Mouse (Mus musculus) heart, postnatal 25 days (tissue): ENCODE results near the gene Hoxa6. TPM values are rescaled to one million over a fixed set of nuclear protein-coding genes. Genes with fewer than 3 reads are reported as not detected.

Experiments
- DNase-seq: peaks from one replicate; pipeline ENCODE4 v3.0.0; 2022; ENCODE audit warnings: low spot score
- intact Hi-C: fragments of 180-260 bp; cut with DNase I; formaldehyde crosslinking; loops from one replicate; pipeline ENCODE4 v1.15.1; 2025
- total RNA-seq, 2 experiments: library from RNA; stranded (reverse); gene quantifications; 2 replicates each; pipeline ENCODE4 v1.2.3; 2021

Hoxa6 gene
- total RNA-seq = not detected

DNA sequence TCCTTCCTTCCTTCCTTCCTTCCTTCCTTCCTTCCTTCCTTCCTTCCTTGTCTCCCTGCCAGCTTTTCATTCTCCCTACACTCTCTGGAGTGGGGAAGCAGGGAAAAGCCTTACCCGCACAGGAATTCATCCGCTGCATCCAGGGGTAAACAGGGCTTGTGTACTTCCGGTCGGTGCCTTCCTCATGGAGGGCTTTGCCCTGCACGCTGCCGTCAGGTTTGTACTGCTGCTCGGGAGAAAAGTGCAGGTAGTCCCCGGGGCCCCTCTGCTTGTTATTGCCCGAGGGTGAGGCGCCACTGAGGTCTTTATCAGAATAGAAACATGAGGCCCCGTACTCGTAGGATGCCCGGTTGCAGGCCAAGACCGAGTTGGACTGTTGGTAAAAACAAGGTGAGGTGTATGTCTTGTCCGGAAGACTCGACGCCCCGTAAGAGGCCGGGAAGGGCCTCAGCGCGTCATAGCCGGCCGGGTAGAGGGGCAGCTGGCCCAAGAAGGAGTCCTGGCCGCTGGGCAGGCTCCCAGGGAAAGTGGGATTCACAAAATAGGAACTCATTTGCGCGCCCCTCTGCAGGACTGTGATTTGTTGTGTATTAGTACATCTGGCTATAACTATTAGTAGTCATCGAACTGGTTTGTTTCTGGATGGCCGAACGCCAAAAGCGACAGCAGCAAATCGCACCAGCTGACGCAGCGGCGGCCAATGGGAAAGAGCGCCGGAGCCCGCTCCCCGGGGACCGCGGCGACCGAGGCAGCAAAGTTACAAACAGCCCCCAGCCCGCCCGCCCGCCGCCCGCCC, at the start of gene Hoxa6:
Hoxa6 (minus strand) TSS at position 651 of the 796 bp plus-strand sequence.
- intact Hi-C loops = no loop called here
- DNase-seq = no peak

DNA sequence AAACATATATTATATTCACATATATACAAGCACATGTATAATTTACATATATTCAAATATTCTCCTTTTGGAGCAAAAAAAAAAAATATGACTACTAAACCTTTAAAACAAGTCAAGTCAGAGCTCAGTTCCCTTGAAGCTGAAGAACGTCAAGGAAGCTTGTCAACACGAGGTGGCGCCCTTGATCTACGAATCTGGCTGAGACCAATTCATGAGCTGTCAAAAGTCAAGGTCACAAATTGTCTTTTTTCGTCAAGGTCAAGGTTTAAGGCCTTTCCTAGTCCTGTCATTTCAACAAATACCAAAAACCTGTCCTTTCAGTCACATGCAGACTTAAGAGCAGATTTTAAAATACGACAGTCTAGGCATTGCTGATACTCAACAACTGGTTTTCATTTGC, 48.4 kb upstream of the Hoxa6 start:
- intact Hi-C loops = loop anchor here (1.0 to 5.0 kb wide), 6 partner anchors 320 to 885 kb away; no protein-coding TSS in a partner anchor
- peak; percentile 48 for DNase-seq

DNA sequence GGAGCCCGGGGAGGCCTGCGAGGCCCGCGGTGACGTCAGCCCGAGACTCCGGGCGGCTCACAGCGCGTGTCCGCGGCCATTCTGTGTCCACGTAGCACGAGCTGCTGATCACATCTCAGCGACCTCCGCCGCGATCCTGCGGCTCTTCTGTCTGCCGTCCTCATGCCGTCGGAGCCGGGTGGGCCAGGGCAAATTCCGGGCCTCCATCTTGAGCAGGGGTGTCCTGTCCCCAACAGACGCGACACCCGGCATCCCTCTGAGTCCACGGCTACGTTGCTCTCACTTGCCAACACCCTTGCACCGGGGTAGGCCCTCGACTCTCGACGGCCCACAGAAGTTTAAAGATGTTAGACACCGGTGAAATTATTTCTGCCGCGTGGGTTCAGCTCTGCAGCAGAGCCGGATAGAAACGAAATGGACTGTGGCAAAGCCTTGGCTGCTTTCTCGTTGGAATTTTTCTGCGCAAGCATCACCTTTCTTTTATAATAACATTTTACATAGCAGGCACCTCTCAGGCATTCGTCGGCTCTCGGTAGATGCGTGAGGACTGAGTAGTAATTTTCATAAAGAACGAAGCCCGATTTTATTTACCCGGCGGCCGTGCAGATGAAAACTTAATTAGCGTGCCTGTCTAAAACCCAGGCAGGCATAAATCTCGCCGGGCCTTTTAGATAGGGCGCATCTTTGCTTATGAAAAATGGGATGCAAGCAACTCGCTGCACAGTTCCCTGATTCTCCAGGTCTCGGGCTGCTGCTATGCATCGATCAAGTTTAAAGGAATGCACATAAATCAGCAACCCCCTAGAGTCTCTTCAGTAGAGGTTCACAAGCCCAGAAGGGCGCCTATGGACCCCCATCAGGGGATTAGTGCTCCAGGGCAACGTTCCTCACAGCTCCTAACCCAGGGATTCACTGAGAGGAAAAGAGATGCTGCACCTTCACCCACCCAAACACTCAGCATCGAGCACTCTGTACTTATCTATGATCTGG, 45.3 kb upstream of the Hoxa6 start:
- no peak for DNase-seq
- intact Hi-C loops = no loop called here

DNA sequence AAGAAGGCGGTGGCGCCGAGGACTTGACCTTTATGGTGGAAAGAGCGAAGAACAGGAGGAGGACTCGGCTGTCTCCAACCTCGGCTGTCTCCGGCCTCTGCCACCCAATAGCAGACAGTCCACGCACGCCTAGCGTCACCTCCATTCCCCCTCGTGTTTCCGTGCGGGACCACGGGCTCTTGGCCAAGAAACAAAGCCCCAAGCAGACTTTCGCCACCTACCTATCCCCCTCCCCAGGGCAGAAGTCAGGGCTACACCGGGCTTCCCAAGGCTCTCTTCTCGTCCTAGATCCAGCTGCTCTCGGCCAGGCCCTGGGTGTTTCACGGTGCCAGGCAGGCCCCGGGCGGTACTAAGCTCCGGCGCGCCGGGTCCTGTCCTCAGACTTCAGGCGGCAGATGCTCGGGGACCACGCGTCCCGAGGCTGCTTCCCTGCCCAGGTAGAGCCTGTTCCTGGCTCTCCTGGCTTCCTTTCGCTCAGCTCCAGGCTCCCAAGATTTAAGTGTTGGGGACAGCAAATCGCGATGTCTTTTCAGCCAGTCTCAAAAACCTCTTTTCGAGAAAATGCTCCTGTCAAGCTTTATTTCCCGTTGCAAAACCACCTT, 44.4 kb upstream of the Hoxa6 start:
- DNase-seq = no peak
- intact Hi-C loops = no loop called here

DNA sequence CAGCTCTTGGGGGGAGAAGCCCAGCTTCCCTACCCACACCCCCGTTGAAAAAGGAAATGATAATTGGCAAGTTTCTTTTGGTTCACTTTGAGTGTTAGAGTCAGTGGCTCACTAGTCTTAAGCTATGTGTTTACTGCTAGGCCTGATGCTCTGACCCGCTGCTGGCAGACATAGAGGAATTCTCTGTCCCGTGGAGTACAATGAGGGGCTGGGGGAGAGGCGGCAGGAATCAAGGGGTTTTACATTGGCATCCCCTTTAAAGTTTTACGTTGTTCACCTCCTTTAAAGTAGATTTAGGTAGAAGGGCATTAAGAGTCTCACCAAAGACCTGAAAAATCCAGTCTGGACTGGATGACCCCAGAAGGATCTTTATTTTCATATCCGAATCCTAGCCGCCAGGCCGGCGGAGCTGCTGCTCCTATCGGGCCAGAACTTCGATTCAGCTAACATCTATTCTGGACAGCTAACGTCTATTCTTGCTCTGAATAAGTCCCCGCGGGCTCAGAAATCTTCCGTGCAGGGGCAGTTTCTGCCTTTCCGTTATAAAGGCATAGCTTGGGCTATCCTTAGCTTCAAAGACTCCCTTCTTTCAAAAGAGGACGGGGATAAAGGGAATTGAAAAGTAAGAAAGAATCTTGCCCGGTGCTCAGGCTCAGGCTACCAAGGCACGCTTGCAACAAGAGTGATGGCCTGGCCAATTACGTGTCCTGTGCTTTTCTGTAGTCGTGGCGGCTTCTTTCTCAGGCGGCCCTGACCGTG, 43.7 kb upstream of the Hoxa6 start:
- intact Hi-C loops = no loop called here
- no peak for DNase-seq

DNA sequence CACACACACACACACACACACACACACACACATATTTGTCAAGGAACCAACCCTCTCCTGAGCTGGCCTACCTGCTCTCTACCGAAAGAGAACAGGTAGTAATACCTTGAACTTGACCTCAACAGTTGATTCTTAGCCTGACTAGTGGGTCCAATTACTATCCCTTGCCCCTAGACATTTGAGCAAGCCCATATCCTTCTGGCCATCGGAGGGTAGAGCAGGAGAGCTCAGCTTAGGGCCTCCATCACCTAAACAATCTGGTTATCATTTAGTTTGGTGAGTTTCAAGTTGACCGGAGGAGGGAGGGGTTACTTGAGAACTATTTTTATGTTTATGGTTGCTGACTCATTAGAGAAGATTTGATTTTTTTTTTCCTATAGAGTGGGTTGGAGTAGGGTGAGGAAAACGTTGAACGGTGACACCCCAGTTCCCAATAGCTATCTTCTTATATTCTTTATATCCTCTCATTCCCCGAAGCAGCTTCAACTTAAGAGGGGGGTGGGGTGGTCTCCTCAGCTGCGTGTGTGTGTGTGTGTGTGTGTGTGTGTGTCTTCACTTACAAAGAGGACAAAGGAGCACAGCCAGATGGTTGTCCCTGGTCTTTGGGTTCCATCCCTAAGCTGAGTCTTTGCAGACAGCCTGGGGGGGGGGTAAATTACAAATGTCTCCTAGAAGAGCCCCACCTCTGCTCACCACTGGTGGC, 42.8 kb upstream of the Hoxa6 start:
- intact Hi-C loops = no loop called here

DNA sequence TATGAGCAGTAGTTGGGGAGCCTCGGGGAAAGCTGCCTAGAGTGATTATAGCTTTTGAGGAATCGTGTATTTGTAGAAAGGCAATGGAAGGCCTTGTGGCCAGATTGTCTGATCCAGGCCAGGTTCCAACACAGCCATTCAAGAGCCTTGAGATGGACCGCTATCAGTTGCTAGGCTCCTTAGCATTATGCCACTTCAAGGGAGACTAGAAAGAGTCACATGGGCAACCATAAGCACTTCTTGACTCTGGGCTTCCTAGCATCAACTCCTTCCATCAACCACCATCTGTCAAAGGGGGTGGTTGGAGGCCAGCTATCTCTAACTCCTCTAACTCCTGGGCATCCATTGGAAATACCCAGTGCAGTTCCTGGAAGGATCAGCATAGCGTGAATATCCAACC, 41.3 kb upstream of the Hoxa6 start:
- no peak for DNase-seq
- intact Hi-C loops = no loop called here

More for the DNA sequence above, 42.8 kb upstream of the Hoxa6 start:
- no peak for DNase-seq

DNA sequence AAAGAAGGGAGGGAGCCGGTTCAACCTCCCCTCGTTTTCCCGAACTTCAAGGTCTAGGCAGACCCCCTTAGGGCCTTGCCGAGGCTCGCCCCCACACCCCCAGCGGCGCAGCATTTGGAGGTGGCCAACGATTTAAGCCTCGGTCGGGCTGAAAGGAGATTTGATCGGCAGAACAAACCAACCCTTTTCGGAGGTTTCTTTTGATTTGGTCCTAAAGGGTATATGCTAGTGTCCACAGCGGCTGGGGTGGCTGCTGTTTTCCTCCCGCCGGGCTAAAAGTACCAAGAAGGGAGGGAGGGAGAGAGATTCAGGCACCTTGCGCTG, 40.9 kb upstream of the Hoxa6 start:
- no peak for DNase-seq
- intact Hi-C loops = no loop called here

DNA sequence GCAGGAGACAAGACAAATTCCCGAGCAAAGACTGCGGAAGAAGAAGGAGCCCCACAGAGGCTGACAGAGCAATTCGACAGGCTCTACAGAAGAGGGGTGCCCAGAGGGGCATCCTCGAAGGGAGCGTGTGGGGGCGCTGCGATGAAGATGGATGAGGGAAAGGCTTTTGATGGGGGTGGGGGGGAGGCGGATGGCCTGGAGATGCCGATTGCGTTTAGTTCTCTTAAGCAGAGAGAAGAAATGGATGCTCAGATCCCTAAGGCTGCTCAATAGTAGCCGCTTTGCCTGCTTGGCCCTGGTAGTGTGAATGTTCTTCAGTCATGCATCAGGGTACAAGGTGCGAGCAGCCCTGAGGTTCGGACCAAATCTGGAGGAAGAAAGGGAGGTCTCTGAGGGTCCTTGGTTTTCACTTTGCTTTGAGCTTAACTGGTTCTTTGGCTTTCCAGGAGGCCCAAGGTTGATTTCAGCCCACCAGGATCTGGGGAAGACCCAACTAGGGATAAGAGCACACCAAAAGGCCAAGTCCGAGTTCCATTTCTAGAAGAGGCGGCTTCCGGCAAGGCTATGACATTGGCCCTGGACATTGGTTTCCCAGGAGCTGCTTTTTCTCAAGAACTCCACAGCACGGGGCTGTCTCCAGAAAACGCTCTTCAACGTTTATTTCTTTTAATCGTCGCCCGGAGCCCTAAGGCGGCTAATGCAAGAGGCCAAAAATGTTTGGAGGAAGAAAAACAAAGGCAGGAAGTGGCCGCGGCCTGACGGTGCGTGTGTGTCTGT, 40.3 kb upstream of the Hoxa6 start:
- intact Hi-C loops = no loop called here

DNA sequence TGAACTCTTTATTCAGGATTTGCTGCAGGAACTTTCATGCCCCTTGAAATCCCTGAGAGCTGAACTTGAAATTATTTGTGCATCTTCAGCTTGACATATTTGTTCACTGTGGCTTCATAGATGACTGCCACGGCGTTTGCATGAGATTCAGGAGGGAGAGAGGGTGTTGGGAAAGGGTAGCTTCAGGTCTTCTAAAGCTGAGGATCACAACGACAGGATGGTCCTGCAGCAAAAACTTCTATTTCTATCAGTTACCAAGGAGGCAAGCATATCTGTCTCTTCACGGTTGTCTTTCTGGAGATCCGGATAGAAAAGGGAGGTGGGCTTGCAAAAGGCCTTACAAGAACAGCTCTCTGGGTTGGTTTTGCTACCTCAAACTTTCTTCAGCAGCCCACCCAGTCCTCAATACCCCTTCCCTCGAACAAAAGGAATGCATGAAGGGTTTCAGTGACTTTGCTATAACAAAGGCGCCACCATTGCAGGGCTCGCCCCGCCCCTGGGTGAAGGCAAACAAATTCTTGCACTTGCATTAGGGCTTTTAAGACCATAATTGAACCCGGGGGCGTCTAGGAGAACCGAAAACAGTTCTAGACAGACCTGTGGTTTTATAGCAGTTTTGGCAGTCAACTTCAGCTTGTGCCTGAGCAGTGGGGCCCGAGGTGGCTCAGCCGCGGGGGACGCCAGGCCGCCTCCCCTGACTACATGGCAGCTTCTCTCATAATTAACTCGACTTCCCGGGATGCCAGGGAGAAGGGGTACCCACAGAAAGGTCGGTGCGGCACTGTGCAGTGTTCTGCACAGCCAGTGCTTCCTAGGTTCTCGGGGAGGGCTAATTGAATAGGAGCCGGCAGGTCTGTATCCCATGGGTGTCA, 39.5 kb upstream of the Hoxa6 start:
- intact Hi-C loops = no loop called here
- no peak for DNase-seq

More for the DNA sequence above, 40.3 kb upstream of the Hoxa6 start:
- no peak for DNase-seq

DNA sequence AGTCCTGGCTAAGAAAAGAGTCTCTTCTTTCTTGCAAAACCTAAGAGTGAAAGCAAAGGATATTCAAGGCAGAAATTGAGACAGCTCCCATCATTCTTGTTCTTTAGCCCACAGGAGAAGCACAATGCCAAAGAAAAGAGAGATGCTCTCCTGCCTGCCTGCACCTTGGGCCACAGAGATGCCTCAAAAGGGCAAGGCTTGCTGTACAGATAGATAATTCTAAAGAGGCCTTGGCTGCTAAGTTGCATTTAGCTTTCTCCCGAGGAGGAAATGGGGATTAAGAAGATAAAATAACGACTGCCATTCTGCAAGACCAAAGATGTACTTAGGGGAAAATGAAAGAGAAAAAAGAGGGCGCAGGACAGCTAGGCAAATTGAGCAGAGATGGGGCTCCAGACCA, 38.4 kb upstream of the Hoxa6 start:
- intact Hi-C loops = no loop called here
- no peak for DNase-seq

DNA sequence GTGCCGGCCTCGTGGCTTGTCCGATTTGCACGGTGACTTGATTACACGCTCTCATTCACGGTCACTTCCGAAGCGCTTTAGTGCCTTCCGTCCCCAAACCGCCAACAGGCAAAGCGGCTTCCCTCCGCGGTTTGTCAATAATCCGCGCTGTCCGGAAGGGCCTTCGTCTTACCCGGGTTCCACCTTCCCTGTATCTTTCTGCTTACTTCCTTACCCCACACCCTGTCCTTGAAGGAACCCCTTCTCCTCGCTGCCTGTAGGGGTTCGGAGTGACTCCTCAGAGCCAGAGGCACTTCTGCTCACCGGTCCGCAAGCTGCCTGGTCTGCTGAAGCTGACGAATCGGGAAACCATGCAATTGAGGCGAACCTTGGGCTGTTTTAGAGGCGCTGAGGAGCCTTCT, 37.9 kb upstream of the Hoxa6 start:
- intact Hi-C loops = no loop called here
- DNase-seq = no peak

DNA sequence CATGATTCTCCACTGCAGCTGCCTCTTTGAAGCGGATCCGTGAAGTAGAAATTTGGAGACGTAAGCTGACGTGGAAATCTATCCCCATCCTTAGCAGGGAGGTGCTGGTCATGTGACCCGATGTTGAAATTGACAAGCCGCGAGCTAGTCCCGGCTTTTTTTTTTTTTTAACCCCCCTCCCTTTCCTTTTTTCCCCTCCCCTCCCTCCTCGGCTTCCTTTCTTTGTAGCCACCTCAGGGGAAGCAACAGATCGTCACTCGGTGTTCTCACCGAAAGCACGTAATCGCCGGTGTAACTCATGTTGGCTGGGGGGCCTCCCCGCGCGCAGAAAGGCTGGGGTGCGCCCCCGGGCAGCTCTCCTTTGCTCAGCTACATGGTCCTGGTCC, 37.2 kb upstream of the Hoxa6 start, which contains the start of gene Hoxa11:
Hoxa11 (minus strand) TSS at position 54 of the 386 bp plus-strand sequence.
- DNase-seq = no peak
- intact Hi-C loops = no loop called here

DNA sequence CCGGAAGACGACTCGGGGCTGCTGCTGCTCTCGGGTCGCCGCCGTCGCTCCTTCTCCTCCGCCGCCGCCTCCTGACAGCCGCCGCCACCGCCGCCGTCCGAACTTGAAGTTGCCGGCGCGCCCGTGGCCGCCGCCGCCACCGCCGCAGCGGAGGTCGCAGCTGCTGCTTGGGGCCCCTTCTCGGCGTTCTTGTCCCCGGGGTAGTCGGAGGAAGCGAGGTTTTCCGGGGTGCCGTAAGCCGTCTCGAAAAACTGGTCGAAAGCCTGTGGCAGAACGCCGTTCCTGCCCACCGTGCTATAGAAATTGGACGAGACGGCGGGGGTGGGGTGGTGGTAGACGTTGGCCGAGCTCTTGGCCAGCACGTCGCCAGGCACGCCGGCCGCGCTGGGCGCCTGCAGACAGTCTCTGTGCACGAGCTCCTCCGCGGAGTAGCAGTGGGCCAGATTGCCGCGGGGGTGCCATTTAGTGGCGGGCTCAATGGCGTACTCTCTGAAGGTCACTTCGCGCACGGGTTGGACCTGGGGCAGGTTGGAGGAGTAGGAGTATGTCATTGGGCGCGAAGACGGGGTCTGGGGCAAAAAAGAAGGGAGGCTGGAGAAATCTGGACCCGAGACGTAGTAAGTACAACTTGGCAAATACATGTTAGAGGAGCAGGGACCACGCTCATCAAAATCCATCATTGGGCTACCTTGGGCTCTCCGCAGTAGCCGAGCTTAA, 36.7 kb upstream of the Hoxa6 start:
- no peak for DNase-seq
- intact Hi-C loops = no loop called here

DNA sequence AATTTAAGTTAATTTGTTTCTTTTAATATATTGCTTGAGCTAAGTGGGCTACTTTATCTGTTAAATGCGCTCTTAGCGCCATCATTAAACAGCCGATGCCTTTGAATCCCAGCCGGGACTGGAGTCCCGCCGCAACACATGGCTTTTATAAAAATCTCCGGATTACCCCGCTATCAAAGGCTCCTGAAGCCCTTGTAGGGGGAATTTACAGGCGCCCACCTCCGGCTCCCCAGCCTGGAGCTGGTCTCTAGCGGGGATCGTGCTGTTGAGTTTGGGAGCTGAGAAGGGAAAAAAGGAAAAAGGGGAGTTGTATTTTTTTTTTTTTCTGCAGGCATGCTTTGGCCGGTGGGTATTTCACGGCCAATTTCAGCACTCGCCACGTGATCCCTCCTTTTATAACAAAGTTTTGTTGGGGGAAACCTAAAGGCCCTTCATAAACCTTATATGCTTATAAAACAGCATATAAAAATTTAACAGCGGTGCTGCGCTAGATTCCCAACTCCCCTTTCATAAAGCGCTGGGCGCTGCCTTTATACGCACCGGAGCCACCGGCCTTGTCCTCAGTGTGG, 36.0 kb upstream of the Hoxa6 start:
- DNase-seq = no peak
- intact Hi-C loops = no loop called here

DNA sequence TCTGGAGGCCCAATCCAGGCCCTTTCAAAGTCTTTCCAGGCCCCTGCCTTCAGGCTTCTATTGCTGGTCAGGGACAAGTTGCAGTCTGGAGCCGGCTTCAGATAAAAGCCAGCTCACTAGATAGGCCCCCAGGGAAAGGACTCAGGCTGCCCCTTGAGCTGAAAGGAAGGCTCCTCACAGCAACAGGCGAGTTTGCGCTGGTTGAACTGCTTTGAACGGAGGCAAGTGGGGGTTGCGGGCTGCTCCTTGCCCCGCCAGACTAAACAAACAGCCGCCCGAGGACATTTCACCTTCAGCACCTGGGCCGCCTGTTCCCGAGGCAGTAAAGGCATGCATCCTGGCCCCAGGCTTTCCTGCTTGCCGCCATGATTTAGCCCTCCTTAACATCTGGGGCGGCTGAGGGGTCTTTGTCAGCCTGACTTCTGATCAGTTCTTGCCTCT, 35.2 kb upstream of the Hoxa6 start:
- intact Hi-C loops = no loop called here
- DNase-seq = no peak
